Mouse (Mus musculus) neural tube, embryonic 12.5 days (tissue): Measurements from ENCODE around the gene Grem2. TPM values are rescaled to one million over a fixed set of nuclear protein-coding genes. Genes with fewer than 3 reads are reported as not detected.

Experiments
- ATAC-seq: fragments of 200-750 bp; cut with Nextera tagmentation; 2 replicates; pipeline ENCODE4 v1.8.0; 2017; ENCODE audit warnings: low read depth, mild to moderate bottlenecking, moderate TSS enrichment, moderate library complexity; ENCODE audit not compliant: low FRiP score
- H3K27ac ChIP-seq: fragments of 300-500 bp; sonication (generic); 2 replicates; pipeline ENCODE4 v1.5.1; 2016
- H3K27me3 ChIP-seq: fragments of 300-500 bp; sonication (generic); replicated peaks from 2 replicates; pipeline ENCODE4 v1.6.1; 2016; ENCODE audit warnings: mild to moderate bottlenecking
- H3K36me3 ChIP-seq: fragments of 300-500 bp; sonication (generic); 2 replicates; pipeline ENCODE4 v1.6.1; 2016; ENCODE audit warnings: mild to moderate bottlenecking
- H3K4me1 ChIP-seq: fragments of 300-500 bp; sonication (generic); 2 replicates; pipeline ENCODE4 v1.6.1; 2016
- H3K4me2 ChIP-seq: fragments of 300-500 bp; sonication (generic); replicated peaks from 2 replicates; pipeline ENCODE4 v1.6.1; 2016; ENCODE audit warnings: mild to moderate bottlenecking
- H3K4me3 ChIP-seq: fragments of 300-500 bp; sonication (generic); 2 replicates; pipeline ENCODE4 v1.5.1; 2016
- H3K9ac ChIP-seq: fragments of 300-500 bp; sonication (generic); 2 replicates; pipeline ENCODE4 v1.6.1; 2016; ENCODE audit warnings: mild to moderate bottlenecking
- H3K9me3 ChIP-seq: fragments of 300-500 bp; sonication (generic); 2 replicates; pipeline ENCODE4 v1.6.1; 2016; ENCODE audit warnings: mild to moderate bottlenecking
- WGBS: fragments of 180-500 bp; shearing (Covaris S2); methylation state at CpG from one replicate; pipeline ENCODE4 v1.1.7; 2016; 5-methylcytosine and 5-hydroxymethylcytosine counted together
- polyA plus RNA-seq: library from polyadenylated mRNA; unstranded; fragments of >200 nt; fragmentation: Nextera tagmentation; extraction: Ambion mirVana; gene quantifications from 2 replicates; pipeline ENCODE4 v1.2.1, GENCODE M21; 2016

The Grem2 gene
- 2.0 and 2.5 TPM in 2 replicates for polyA plus RNA-seq

GRCm38 (mm10) chr1:174921298-174921955 lies at the start of gene Grem2:
Grem2 (minus strand) TSS chr1:174921819.
- H3K27me3 ChIP-seq: no peaks in the 10 kb centered on the region
- peak within 1 kb of the TSS; percentile 39 for H3K4me3 ChIP-seq
- peak within 1 kb of the TSS; percentile 45 for H3K9ac ChIP-seq
- no peaks in the 10 kb centered on the region for H3K36me3 ChIP-seq
- no peak within 1 kb of the TSS for H3K27ac ChIP-seq
- ATAC-seq: peak; percentile 96
- H3K4me1 ChIP-seq: no peaks in the 10 kb centered on the region
- no peaks in the 10 kb centered on the region for H3K9me3 ChIP-seq
- 4% methylated on average over 30 of the region's 30 CpGs for WGBS
- peak within 1 kb of the TSS; percentile 67 for H3K4me2 ChIP-seq

GRCm38 (mm10) chr1:174959837-174960236 lies 38.2 kb upstream of the Grem2 start:
- no peak for ATAC-seq
- Histone ChIP-seq H3K4me1 (no peaks in the 10 kb centered on the region), H3K27ac (no peak overlapping the region), H3K9ac (no peak overlapping the region), H3K27me3 (no peaks in the 10 kb centered on the region), H3K4me3 (no peak overlapping the region), H3K4me2 (no peak overlapping the region), H3K9me3 (no peaks in the 10 kb centered on the region), H3K36me3 (no peaks in the 10 kb centered on the region)
- WGBS: 99% methylated on average over 3 of the region's 3 CpGs

GRCm38 (mm10) chr1:174931003-174931619 lies 9.5 kb upstream of the Grem2 start:
- H3K9me3 ChIP-seq: no peaks in the 10 kb centered on the region
- no peak overlapping the region for H3K27ac ChIP-seq
- H3K27me3 ChIP-seq: no peaks in the 10 kb centered on the region
- no peak overlapping the region for H3K4me2 ChIP-seq
- no peaks in the 10 kb centered on the region; the same call in 1 of the 2 replicates for H3K4me1 ChIP-seq
- no peaks in the 10 kb centered on the region for H3K36me3 ChIP-seq
- no peak overlapping the region for H3K4me3 ChIP-seq
- no peak overlapping the region for H3K9ac ChIP-seq
- ATAC-seq: peak; percentile 90
- WGBS: 39% methylated on average over 3 of the region's 3 CpGs

- Histone ChIP-seq H3K27ac (no peak overlapping the region), H3K27me3 (no peaks in the 10 kb centered on the region), H3K36me3 (no peaks in the 10 kb centered on the region), H3K9ac (no peak overlapping the region), H3K4me1 (no peaks in the 10 kb centered on the region; the same call in 1 of the 2 replicates), H3K9me3 (no peaks in the 10 kb centered on the region), H3K4me2 (no peak overlapping the region), H3K4me3 (no peak overlapping the region)
- WGBS: 81% methylated on average over 7 of the region's 7 CpGs
- ATAC-seq: no peak
Observed at GRCm38 (mm10) chr1:174929459-174930181, 8.0 kb upstream of the Grem2 start.

- WGBS: 94% methylated on average over 4 of the region's 4 CpGs
- no peaks in the 10 kb centered on the region for H3K27me3 ChIP-seq
Observed at GRCm38 (mm10) chr1:174918949-174919348, 2.7 kb downstream of the Grem2 start.

GRCm38 (mm10) chr1:174918236-174918870 lies 3.3 kb downstream of the Grem2 start:
- Histone ChIP-seq H3K4me1 (no peaks in the 10 kb centered on the region), H3K27ac (no peak overlapping the region), H3K4me2 (no peak overlapping the region), H3K9me3 (no peaks in the 10 kb centered on the region), H3K36me3 (no peaks in the 10 kb centered on the region), H3K4me3 (no peak overlapping the region), H3K27me3 (no peaks in the 10 kb centered on the region), H3K9ac (no peak overlapping the region)
- no peak for ATAC-seq
- 85% methylated on average over 5 of the region's 5 CpGs for WGBS

More at GRCm38 (mm10) chr1:174918949-174919348, 2.7 kb downstream of the Grem2 start:
- no peaks in the 10 kb centered on the region for H3K4me1 ChIP-seq
- no peak overlapping the region for H3K4me2 ChIP-seq
- no peak overlapping the region for H3K27ac ChIP-seq
- no peak overlapping the region for H3K4me3 ChIP-seq
- no peak for ATAC-seq
- no peaks in the 10 kb centered on the region for H3K9me3 ChIP-seq
- no peaks in the 10 kb centered on the region for H3K36me3 ChIP-seq
- H3K9ac ChIP-seq: no peak overlapping the region

- Histone ChIP-seq H3K27ac (no peak overlapping the region), H3K4me1 (no peaks in the 10 kb centered on the region), H3K9me3 (no peaks in the 10 kb centered on the region), H3K4me3 (no peak overlapping the region), H3K27me3 (no peaks in the 10 kb centered on the region), H3K36me3 (no peaks in the 10 kb centered on the region), H3K4me2 (no peak overlapping the region), H3K9ac (no peak overlapping the region)
- 89% methylated on average over 3 of the region's 3 CpGs for WGBS
- no peak for ATAC-seq
Observed at GRCm38 (mm10) chr1:174909834-174910233, 11.8 kb downstream of the Grem2 start.

- Histone ChIP-seq H3K9me3 (no peaks in the 10 kb centered on the region), H3K36me3 (no peaks in the 10 kb centered on the region), H3K27ac (no peak overlapping the region), H3K4me2 (no peak overlapping the region), H3K9ac (no peak overlapping the region), H3K4me1 (no peaks in the 10 kb centered on the region), H3K27me3 (no peaks in the 10 kb centered on the region), H3K4me3 (no peak overlapping the region)
- 91% methylated on average over 5 of the region's 5 CpGs for WGBS
- ATAC-seq: no peak
Observed at GRCm38 (mm10) chr1:174908232-174908631, 13.4 kb downstream of the Grem2 start.

GRCm38 (mm10) chr1:174907637-174908036 lies 14.0 kb downstream of the Grem2 start:
- H3K36me3 ChIP-seq: no peaks in the 10 kb centered on the region
- no peak overlapping the region for H3K27ac ChIP-seq
- H3K4me3 ChIP-seq: no peak overlapping the region
- no peaks in the 10 kb centered on the region for H3K27me3 ChIP-seq
- H3K9ac ChIP-seq: no peak overlapping the region
- ATAC-seq: no peak
- H3K4me1 ChIP-seq: no peaks in the 10 kb centered on the region
- WGBS: 80% methylated on average over 5 of the region's 5 CpGs
- no peak overlapping the region for H3K4me2 ChIP-seq
- H3K9me3 ChIP-seq: no peaks in the 10 kb centered on the region

- ATAC-seq: no peak
- 68% methylated on average over 1 of the region's 1 CpGs for WGBS
Observed at GRCm38 (mm10) chr1:174902755-174903154, 18.9 kb downstream of the Grem2 start.

GRCm38 (mm10) chr1:174892471-174892870 lies 29.1 kb downstream of the Grem2 start:
- 89% methylated on average over 7 of the region's 7 CpGs for WGBS
- no peak for ATAC-seq
- Histone ChIP-seq H3K27me3 (no peaks in the 10 kb centered on the region), H3K9me3 (no peaks in the 10 kb centered on the region), H3K9ac (no peak overlapping the region), H3K27ac (no peak overlapping the region), H3K4me2 (no peak overlapping the region), H3K36me3 (no peaks in the 10 kb centered on the region), H3K4me3 (no peak overlapping the region), H3K4me1 (no peaks in the 10 kb centered on the region)

More at GRCm38 (mm10) chr1:174902755-174903154, 18.9 kb downstream of the Grem2 start:
- Histone ChIP-seq H3K4me2 (no peak overlapping the region), H3K27ac (no peak overlapping the region), H3K9ac (no peak overlapping the region), H3K4me1 (no peaks in the 10 kb centered on the region), H3K4me3 (no peak overlapping the region), H3K36me3 (no peaks in the 10 kb centered on the region), H3K27me3 (no peaks in the 10 kb centered on the region), H3K9me3 (no peaks in the 10 kb centered on the region)
